Mouse (Mus musculus) lung, postnatal 0 days (tissue): ENCODE results near the gene Tcf20. TPM values are rescaled to one million over a fixed set of nuclear protein-coding genes. Genes with fewer than 3 reads are reported as not detected.

Source experiments
- ATAC-seq: fragments of 200-750 bp; cut with Nextera tagmentation; 2 replicates; pipeline ENCODE4 v1.8.0; 2017; ENCODE audit warnings: moderate library complexity
- DNase-seq: peaks from one replicate; pipeline ENCODE4 v3.0.0-alpha.2; 2016; ENCODE audit warnings: low spot score
- H3K27ac ChIP-seq: fragments of 300-500 bp; sonication (generic); 2 replicates; pipeline ENCODE4 v1.5.1; 2014; ENCODE audit warnings: antibody characterized with exemption, mild to moderate bottlenecking, low read length, mixed read lengths
- H3K27me3 ChIP-seq: fragments of 300-500 bp; sonication (generic); replicated peaks from 2 replicates; pipeline ENCODE4 v1.6.1; 2014; ENCODE audit warnings: low read length, mixed read lengths; ENCODE audit not compliant: insufficient read depth
- H3K36me3 ChIP-seq: fragments of 300-500 bp; sonication (generic); 2 replicates; pipeline ENCODE4 v1.6.1; 2014; ENCODE audit warnings: low read length, mixed read lengths; ENCODE audit not compliant: insufficient read depth
- H3K4me1 ChIP-seq: fragments of 300-500 bp; sonication (generic); 2 replicates; pipeline ENCODE4 v1.6.1; 2014; ENCODE audit warnings: antibody characterized with exemption, low read depth, low read length, mixed read lengths; ENCODE audit not compliant: insufficient read depth
- H3K4me2 ChIP-seq: fragments of 300-500 bp; sonication (generic); replicated peaks from 2 replicates; pipeline ENCODE4 v1.6.1; 2014; ENCODE audit warnings: low read depth, mild to moderate bottlenecking, low read length, moderate library complexity, mixed read lengths
- H3K4me3 ChIP-seq: fragments of 300-500 bp; sonication (generic); 2 replicates; pipeline ENCODE4 v1.5.1; 2014; ENCODE audit warnings: low read depth, low read length
- H3K9ac ChIP-seq: fragments of 300-500 bp; sonication (generic); replicated peaks from 2 replicates; pipeline ENCODE4 v1.6.1; 2014; ENCODE audit warnings: low read depth, mild to moderate bottlenecking
- H3K9me3 ChIP-seq: fragments of 300-500 bp; sonication (generic); 2 replicates; pipeline ENCODE4 v1.6.1; 2016; ENCODE audit warnings: low read length, mixed read lengths
- CTCF ChIP-seq: IDR thresholded peaks from 2 replicates; pipeline ENCODE4 v1.5.1; 2016; ENCODE audit warnings: antibody characterized with exemption, mild to moderate bottlenecking
- EP300 ChIP-seq: IDR thresholded peaks from 2 replicates; pipeline ENCODE4 v1.6.1; 2016; ENCODE audit warnings: antibody characterized with exemption, mild to moderate bottlenecking, control low read depth
- WGBS: fragments of 180-500 bp; shearing (Covaris S2); extraction: QIAGEN DNeasy Blood & Tissue Kit; methylation state at CpG from one replicate; pipeline ENCODE4 v1.1.7; 2014; 5-methylcytosine and 5-hydroxymethylcytosine counted together
- microRNA-seq: library from miRNA; unstranded; fragments of <30 nt; microRNA quantifications from one replicate; pipeline ENCODE4, GENCODE M21; 2016
- polyA plus RNA-seq: library from polyadenylated mRNA; unstranded; fragments of >200 nt; fragmentation: Nextera tagmentation; extraction: Ambion mirVana; gene quantifications from 2 replicates; pipeline ENCODE4 v1.2.1, GENCODE M21; 2015

Tcf20 gene
- polyA plus RNA-seq, 1 experiment from 2014 or later, result 6.1 TPM

- no peaks in the 10 kb centered on the region for H3K36me3 ChIP-seq
- H3K27ac ChIP-seq, result no peak within 1 kb of the TSS
- WGBS, result 88% methylated on average over 9 of the region's 9 CpGs
- no peaks in the 10 kb centered on the region for H3K9me3 ChIP-seq
- H3K27me3 ChIP-seq, result no peaks in the 10 kb centered on the region
- no peak within 1 kb of the TSS for H3K4me3 ChIP-seq
- no peak within 1 kb of the TSS for H3K9ac ChIP-seq
- TF ChIP-seq EP300, result no peak
- TF ChIP-seq CTCF, result no peak
- no peaks in the 10 kb centered on the region for H3K4me1 ChIP-seq
- ATAC-seq (no peak), DNase-seq (no peak)
- H3K4me2 ChIP-seq, result no peak within 1 kb of the TSS
Measured at GRCm38 (mm10) chr15:82763631-82764420, 223.8 kb downstream of the Tcf20 start, which contains the start of gene Cyp2d40. TSS of gene Cyp2d40 (minus strand) at chr15:82764183.

Small RNAs within 50 kb of the gene (microRNA-seq; reads per million reads assigned to microRNA genes)
- gene Gm27618 (not detected), gene Mir3080 (2.0 reads per million)

Other genes with a start within 250 kb of the Tcf20 start
- gene Cyp2d40, start 223.7 kb downstream of the Tcf20 start, polyA plus RNA-seq, result not detected in 2 replicates
- not detected in 2 replicates for gene Cyp2d26, start 193.6 kb downstream of the Tcf20 start, polyA plus RNA-seq
- gene Nfam1, start 45.4 kb upstream of the Tcf20 start, polyA plus RNA-seq, result 6.3 and 6.5 TPM in 2 replicates
- gene Serhl, start 101.6 kb upstream of the Tcf20 start, polyA plus RNA-seq, result 50.9 and 53.9 TPM in 2 replicates
- gene Rrp7a, start 134.9 kb upstream of the Tcf20 start, polyA plus RNA-seq, result 38.2 and 40.2 TPM in 2 replicates
- gene Poldip3, start 161.5 kb upstream of the Tcf20 start, polyA plus RNA-seq, result 77.0 and 78.8 TPM in 2 replicates
- 170 and 183 TPM in 2 replicates for gene Cyb5r3, start 184.7 kb upstream of the Tcf20 start, polyA plus RNA-seq